Mouse (Mus musculus): ENCODE results near the gene Setd1b. TPM values are rescaled to one million over a fixed set of nuclear protein-coding genes. Genes with fewer than 3 reads are reported as not detected.
"Not testable (repeated sequence)": the region's sequence is repeated elsewhere in the genome, so short reads cannot be mapped to it uniquely, and the experiment has no call there.

Gene Setd1b
- polyA plus RNA-seq, 1 experiment from 2014 or later, result 10.3 TPM

DNA sequence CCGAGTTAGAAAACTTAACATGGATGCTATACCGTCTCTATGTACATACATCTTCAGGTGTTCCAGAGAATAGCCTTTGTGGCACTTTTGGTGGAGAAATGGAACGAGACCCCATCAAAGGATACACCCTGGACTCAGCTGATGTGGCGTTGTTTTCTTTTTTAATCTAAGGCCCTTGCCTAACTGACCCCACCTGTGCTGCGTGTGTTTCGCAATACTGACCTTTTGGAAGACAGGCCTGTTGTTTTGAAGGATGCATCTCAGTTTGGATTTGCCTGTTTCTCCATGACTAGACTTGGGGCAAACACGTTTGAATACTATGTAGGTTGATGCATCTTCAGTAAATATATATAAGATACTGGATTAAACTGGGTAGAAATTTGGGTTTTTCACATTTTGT, 61.6 kb downstream of the Setd1b start:
- not testable (repeated sequence) for H3K27ac ChIP-seq (ENCODE audit: low read depth); DNase-seq (ENCODE audit: low spot score); H3K4me2 ChIP-seq (ENCODE audit: low read length); H3K36me3 ChIP-seq (ENCODE audit: control insufficient read depth, insufficient read depth, low read length); ATAC-seq (replicated peaks; ENCODE audit: low FRiP score, low TSS enrichment, low read depth); H3K27me3 ChIP-seq (replicated peaks; ENCODE audit: control insufficient read depth, insufficient read depth, low read length); H3K4me1 ChIP-seq (replicated peaks; ENCODE audit: control insufficient read depth, insufficient read depth, low read length); H3K4me3 ChIP-seq (ENCODE audit: low read depth, low read length); H3K9ac ChIP-seq (ENCODE audit: low read length); H3K9me3 ChIP-seq (ENCODE audit: control insufficient read depth, low read length)
- 84% methylated on average over 7 of the region's 7 CpGs for WGBS

Other genes with a start within 250 kb of the Setd1b start
- 31.7 and 37.4 TPM in 2 replicates for gene Kdm2b, start 152.4 kb upstream of the Setd1b start, polyA plus RNA-seq (2014; fragmentation: Nextera tagmentation; extraction: Ambion mirVana)
- 15.6 and 17.7 TPM in 2 replicates for gene Orai1, start 127.1 kb upstream of the Setd1b start, polyA plus RNA-seq (2014; fragmentation: Nextera tagmentation; extraction: Ambion mirVana)
- gene Morn3, start 95.2 kb upstream of the Setd1b start, polyA plus RNA-seq (2014; fragmentation: Nextera tagmentation; extraction: Ambion mirVana), result 0.54 and 1.5 TPM in 2 replicates
- gene Tmem120b, start 73.8 kb upstream of the Setd1b start, polyA plus RNA-seq (2014; fragmentation: Nextera tagmentation; extraction: Ambion mirVana), result 8.9 and 10.0 TPM in 2 replicates
- gene Rhof, start 9.5 kb upstream of the Setd1b start, polyA plus RNA-seq (2014; fragmentation: Nextera tagmentation; extraction: Ambion mirVana), result 1.5 and 1.9 TPM in 2 replicates
- 58.6 and 68.4 TPM in 2 replicates for gene Psmd9, start 27.2 kb downstream of the Setd1b start, polyA plus RNA-seq (2014; fragmentation: Nextera tagmentation; extraction: Ambion mirVana)
- 1.3 and 1.9 TPM in 2 replicates for gene Hpd, start 40.5 kb downstream of the Setd1b start, polyA plus RNA-seq (2014; fragmentation: Nextera tagmentation; extraction: Ambion mirVana)
- gene Wdr66, start 109.9 kb downstream of the Setd1b start, polyA plus RNA-seq (2014; fragmentation: Nextera tagmentation; extraction: Ambion mirVana), result 1.1 and 1.8 TPM in 2 replicates
- gene Bcl7a, start 201.6 kb downstream of the Setd1b start, polyA plus RNA-seq (2014; fragmentation: Nextera tagmentation; extraction: Ambion mirVana), result 21.1 and 24.0 TPM in 2 replicates